Mouse (Mus musculus): ENCODE measurements around the gene Olfr457. TPM values are rescaled to one million over a fixed set of nuclear protein-coding genes. Genes with fewer than 3 reads are reported as not detected.

The Olfr457 gene
- polyA plus RNA-seq, 1 experiment from 2014 or later, result not detected

DNA sequence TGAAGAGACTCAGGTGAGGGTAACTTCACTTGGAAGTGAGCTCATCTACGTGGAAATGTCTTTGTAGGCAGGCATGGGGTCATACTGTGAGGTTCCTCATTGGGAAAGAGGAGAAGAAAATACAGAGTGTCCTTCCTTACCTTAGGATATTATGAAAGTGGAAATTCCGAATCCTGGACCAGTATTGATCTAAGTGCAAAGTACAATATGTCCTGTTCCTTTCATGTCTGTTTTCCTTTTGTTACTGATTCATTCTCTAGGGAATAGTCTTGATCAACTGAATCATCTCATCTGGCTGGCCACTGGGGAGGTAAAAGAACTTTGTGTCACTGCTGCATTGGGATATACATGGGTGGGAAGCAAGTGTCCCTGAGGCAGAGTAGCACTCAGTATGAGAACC, 40.6 kb downstream of the Olfr457 start:
- ATAC-seq (replicated peaks), result no peak
- H3K4me3 ChIP-seq, result no peak overlapping the region
- WGBS, result 70% methylated on average over 2 of the region's 2 CpGs
- H3K4me1 ChIP-seq, result no peaks in the 10 kb centered on the region
- H3K27ac ChIP-seq, result no peak overlapping the region
- no peaks in the 10 kb centered on the region for H3K27me3 ChIP-seq (replicated peaks)
- no peak overlapping the region for H3K9ac ChIP-seq
- H3K36me3 ChIP-seq (replicated peaks), result no peaks in the 10 kb centered on the region
- no peak overlapping the region for H3K4me2 ChIP-seq
- H3K9me3 ChIP-seq, result no peaks in the 10 kb centered on the region

DNA sequence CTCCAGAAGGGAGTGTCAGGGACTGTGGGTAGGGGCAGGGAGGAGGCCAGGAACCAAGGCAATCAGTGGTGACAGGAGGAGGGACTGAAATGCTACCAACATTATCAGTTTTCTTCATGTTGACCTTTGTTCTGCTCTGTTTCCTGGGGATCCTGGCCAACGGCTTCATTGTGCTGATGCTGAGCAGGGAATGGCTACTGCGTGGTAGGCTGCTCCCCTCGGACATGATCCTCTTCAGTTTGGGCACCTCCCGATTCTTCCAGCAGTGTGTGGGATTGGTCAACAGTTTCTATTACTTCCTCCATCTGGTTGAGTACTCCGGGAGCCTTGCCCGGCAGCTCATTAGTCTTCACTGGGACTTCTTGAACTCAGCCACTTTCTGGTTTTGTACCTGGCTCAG, 41.7 kb downstream of the Olfr457 start, which contains the start of gene Tas2r126:
Gene Tas2r126, plus strand, starts transcription at position 90 of the 400 bp plus-strand sequence.
- ATAC-seq (replicated peaks), result no peak
- Histone ChIP-seq H3K4me1 (no peaks in the 10 kb centered on the region), H3K36me3 (replicated peaks) (no peaks in the 10 kb centered on the region), H3K9me3 (no peaks in the 10 kb centered on the region), H3K4me2 (no peak within 1 kb of the TSS), H3K27ac (no peak within 1 kb of the TSS), H3K27me3 (replicated peaks) (no peaks in the 10 kb centered on the region), H3K4me3 (no peak within 1 kb of the TSS), H3K9ac (no peak within 1 kb of the TSS)
- WGBS, result 83% methylated on average over 6 of the region's 6 CpGs

DNA sequence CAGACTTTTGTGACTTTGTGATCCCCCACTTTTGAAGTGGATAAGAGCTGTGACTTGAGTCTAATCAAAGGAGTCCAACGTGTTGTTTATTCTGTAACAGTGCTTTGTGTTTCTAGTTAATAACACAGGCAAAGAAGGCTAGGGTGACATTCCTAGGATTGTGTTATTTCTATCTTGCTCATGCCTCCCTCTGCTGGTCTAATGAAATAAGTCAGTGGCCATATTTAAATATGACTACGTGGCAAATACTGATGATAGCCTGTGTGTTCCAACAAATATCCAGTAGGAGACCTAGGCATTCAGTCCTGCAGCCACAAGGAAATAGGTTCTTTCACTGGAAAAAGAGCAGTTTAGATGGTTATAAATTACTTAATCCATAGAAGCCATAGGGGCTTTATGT, 42.6 kb downstream of the Olfr457 start:
- no peaks in the 10 kb centered on the region for H3K9me3 ChIP-seq
- H3K27me3 ChIP-seq (replicated peaks), result no peaks in the 10 kb centered on the region
- no peaks in the 10 kb centered on the region for H3K4me1 ChIP-seq
- H3K36me3 ChIP-seq (replicated peaks), result no peaks in the 10 kb centered on the region
- no peak for ATAC-seq (replicated peaks)
- 71% methylated on average over 2 of the region's 2 CpGs for WGBS
- H3K27ac ChIP-seq, result no peak overlapping the region
- H3K9ac ChIP-seq, result no peak overlapping the region
- no peak overlapping the region for H3K4me2 ChIP-seq
- no peak overlapping the region for H3K4me3 ChIP-seq

DNA sequence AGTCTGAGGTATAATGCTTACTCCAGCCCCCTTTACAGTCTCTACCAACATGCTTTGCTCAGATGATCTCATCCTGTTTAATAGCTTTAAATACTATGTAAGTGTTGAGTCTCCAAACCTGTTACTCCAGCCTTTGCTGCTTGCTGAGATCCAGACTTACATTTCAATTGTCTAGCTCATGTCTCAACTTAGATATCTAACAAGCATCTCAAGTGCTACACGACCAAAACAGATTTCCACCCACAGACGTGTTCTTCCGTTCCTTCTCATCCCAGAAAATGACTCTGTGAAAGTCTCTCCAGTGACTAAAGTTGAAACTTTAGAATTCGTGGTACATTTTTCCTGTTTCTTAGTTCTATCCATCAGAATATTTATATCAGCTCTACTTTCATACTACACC, 49.8 kb downstream of the Olfr457 start:
- no peaks in the 10 kb centered on the region for H3K9me3 ChIP-seq
- no peak overlapping the region for H3K27ac ChIP-seq
- H3K27me3 ChIP-seq (replicated peaks), result no peaks in the 10 kb centered on the region
- H3K4me2 ChIP-seq, result no peak overlapping the region
- WGBS, result 86% methylated on average over 4 of the region's 4 CpGs
- ATAC-seq (replicated peaks), result no peak
- no peaks in the 10 kb centered on the region for H3K36me3 ChIP-seq (replicated peaks)
- H3K4me3 ChIP-seq, result no peak overlapping the region
- H3K9ac ChIP-seq, result no peak overlapping the region
- no peaks in the 10 kb centered on the region for H3K4me1 ChIP-seq

DNA sequence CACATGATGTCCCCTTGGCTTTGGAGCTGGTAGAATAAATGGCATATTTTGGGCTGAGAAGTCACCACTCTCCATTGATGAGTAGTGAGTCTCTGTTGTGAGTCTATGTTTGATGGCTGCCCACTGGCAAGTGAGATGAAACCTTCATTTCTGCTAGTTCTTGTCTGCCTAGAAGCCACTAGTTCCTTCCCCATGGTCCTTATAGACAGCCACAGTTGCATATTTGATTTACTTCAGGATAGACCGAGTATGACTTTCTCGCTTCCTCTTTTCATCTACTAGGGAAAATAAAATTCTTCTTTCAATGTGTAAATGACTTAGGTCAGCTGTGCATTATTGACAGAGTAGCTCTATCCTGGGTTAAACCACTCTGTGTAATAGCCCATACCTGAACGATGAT, 51.7 kb downstream of the Olfr457 start:
- Histone ChIP-seq H3K4me3 (no peak overlapping the region), H3K36me3 (replicated peaks) (no peaks in the 10 kb centered on the region), H3K4me1 (no peaks in the 10 kb centered on the region), H3K9me3 (no peaks in the 10 kb centered on the region), H3K27me3 (replicated peaks) (no peaks in the 10 kb centered on the region), H3K27ac (no peak overlapping the region), H3K9ac (no peak overlapping the region), H3K4me2 (no peak overlapping the region)
- no peak for ATAC-seq (replicated peaks)
- 96% methylated on average over 3 of the region's 3 CpGs for WGBS

DNA sequence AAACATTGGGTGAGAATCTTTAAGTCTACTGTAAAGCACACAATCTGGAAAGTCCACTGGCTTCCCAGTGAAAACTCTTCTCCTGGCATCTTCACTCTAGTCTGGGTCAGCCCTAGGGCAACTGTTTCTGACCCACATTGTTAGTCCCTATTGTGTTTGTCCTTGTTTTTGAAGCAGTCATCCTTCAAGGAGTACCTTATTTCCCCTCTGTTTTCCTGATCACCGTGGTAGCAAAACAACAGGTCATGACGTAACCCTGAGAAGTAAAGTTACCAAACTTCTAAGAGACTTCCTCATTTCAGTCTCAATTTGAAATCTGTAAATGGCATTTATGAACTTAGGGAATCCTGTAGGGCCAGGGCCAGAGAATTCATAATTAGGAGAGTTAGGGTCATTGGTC, 54.7 kb downstream of the Olfr457 start:
- Histone ChIP-seq H3K9ac (no peak overlapping the region), H3K27me3 (replicated peaks) (no peaks in the 10 kb centered on the region), H3K9me3 (no peaks in the 10 kb centered on the region), H3K4me2 (no peak overlapping the region), H3K4me3 (no peak overlapping the region), H3K36me3 (replicated peaks) (no peaks in the 10 kb centered on the region), H3K4me1 (no peaks in the 10 kb centered on the region), H3K27ac (no peak overlapping the region)
- 79% methylated on average over 2 of the region's 2 CpGs for WGBS
- ATAC-seq (replicated peaks), result no peak

DNA sequence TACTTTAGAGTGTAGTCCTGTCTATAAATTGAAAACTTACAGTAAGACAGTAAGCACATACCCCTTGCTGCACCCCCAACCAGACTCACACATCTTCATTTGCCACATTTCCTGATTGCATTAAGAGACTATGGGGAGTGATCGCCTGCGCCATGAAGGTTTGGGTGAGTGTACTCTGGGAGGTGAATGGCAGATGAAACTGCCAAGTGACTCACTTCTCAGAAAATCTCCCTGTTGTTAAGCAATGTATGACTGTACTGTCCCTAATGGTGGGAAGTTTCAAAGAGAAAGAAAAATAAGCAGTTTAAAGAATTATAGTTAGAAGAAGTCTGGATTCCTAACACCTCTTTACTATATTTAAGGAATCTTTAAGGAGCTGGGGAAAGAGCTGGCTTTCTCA, 56.7 kb downstream of the Olfr457 start:
- no peaks in the 10 kb centered on the region for H3K4me1 ChIP-seq
- no peak overlapping the region for H3K4me3 ChIP-seq
- no peaks in the 10 kb centered on the region for H3K9me3 ChIP-seq
- 91% methylated on average over 2 of the region's 2 CpGs for WGBS
- ATAC-seq (replicated peaks), result no peak
- no peak overlapping the region for H3K4me2 ChIP-seq
- no peaks in the 10 kb centered on the region for H3K27me3 ChIP-seq (replicated peaks)
- no peak overlapping the region for H3K27ac ChIP-seq
- H3K9ac ChIP-seq, result no peak overlapping the region
- H3K36me3 ChIP-seq (replicated peaks), result no peaks in the 10 kb centered on the region

Other genes with a start within 250 kb of the Olfr457 start
- 8.7 and 10.1 TPM in 2 replicates for gene Gstk1, start 230.4 kb downstream of the Olfr457 start, polyA plus RNA-seq (2015; fragmentation: Nextera tagmentation; extraction: Ambion mirVana)
- gene Tmem139, start 214.4 kb downstream of the Olfr457 start, polyA plus RNA-seq (2015; fragmentation: Nextera tagmentation; extraction: Ambion mirVana), result not detected in 2 replicates
- gene Casp2, start 211.3 kb downstream of the Olfr457 start, polyA plus RNA-seq (2015; fragmentation: Nextera tagmentation; extraction: Ambion mirVana), result 45.9 and 47.7 TPM in 2 replicates
- gene Clcn1, start 189.7 kb downstream of the Olfr457 start, polyA plus RNA-seq (2015; fragmentation: Nextera tagmentation; extraction: Ambion mirVana), result 1.7 and 2.6 TPM in 2 replicates
- 7.4 and 8.0 TPM in 2 replicates for gene Fam131b, start 151.7 kb downstream of the Olfr457 start, polyA plus RNA-seq (2015; fragmentation: Nextera tagmentation; extraction: Ambion mirVana)
- gene Zyx, start 126.7 kb downstream of the Olfr457 start, polyA plus RNA-seq (2015; fragmentation: Nextera tagmentation; extraction: Ambion mirVana), result 54.9 and 56.0 TPM in 2 replicates
- gene Epha1, start 103.1 kb downstream of the Olfr457 start, polyA plus RNA-seq (2015; fragmentation: Nextera tagmentation; extraction: Ambion mirVana), result 0.37 and 0.43 TPM in 2 replicates
- not detected in 2 replicates for gene Tas2r143, start 76.1 kb downstream of the Olfr457 start, polyA plus RNA-seq (2015; fragmentation: Nextera tagmentation; extraction: Ambion mirVana)
- not detected in 2 replicates for gene Tas2r135, start 70.9 kb downstream of the Olfr457 start, polyA plus RNA-seq (2015; fragmentation: Nextera tagmentation; extraction: Ambion mirVana)
- not detected in 2 replicates for gene Tas2r126, start 41.8 kb downstream of the Olfr457 start, polyA plus RNA-seq (2015; fragmentation: Nextera tagmentation; extraction: Ambion mirVana)
- gene Olfr458, start 11.1 kb downstream of the Olfr457 start, polyA plus RNA-seq (2015; fragmentation: Nextera tagmentation; extraction: Ambion mirVana), result not detected in 2 replicates
- not detected in 2 replicates for gene Olfr456, start 10.9 kb upstream of the Olfr457 start, polyA plus RNA-seq (2015; fragmentation: Nextera tagmentation; extraction: Ambion mirVana)
- not detected in 2 replicates for gene Olfr455, start 71.3 kb upstream of the Olfr457 start, polyA plus RNA-seq (2015; fragmentation: Nextera tagmentation; extraction: Ambion mirVana)
- 0.05 TPM in 1 of 2 replicates, not detected in the other for gene Tcaf3, start 121.4 kb upstream of the Olfr457 start, polyA plus RNA-seq (2015; fragmentation: Nextera tagmentation; extraction: Ambion mirVana)
- 1.4 and 1.6 TPM in 2 replicates for gene Tcaf2, start 168.9 kb upstream of the Olfr457 start, polyA plus RNA-seq (2015; fragmentation: Nextera tagmentation; extraction: Ambion mirVana)
- gene Tcaf1, start 233.8 kb upstream of the Olfr457 start, polyA plus RNA-seq (2015; fragmentation: Nextera tagmentation; extraction: Ambion mirVana), result 237 and 249 TPM in 2 replicates